Mouse (Mus musculus): ENCODE measurements around the gene Gm28051. TPM values are rescaled to one million over a fixed set of nuclear protein-coding genes. Genes with fewer than 3 reads are reported as not detected.

The Gm28051 gene
- polyA plus RNA-seq, 1 experiment from 2014 or later, result not detected

GRCm38 (mm10) chr12:102763696-102764095 is 6.1 kb upstream of the Gm28051 start:
- no peak overlapping the region for H3K27ac ChIP-seq
- ATAC-seq, result no peak
- no peak overlapping the region for H3K4me2 ChIP-seq
- no peak overlapping the region for H3K9ac ChIP-seq
- H3K4me1 ChIP-seq, result peaks cover 16% of the 10 kb centered on the region
- H3K36me3 ChIP-seq (ENCODE audit: poor library complexity, severe bottlenecking), result peaks cover 50% of the 10 kb centered on the region
- no peaks in the 10 kb centered on the region for H3K27me3 ChIP-seq
- H3K9me3 ChIP-seq (replicated peaks), result no peaks in the 10 kb centered on the region
- no peak overlapping the region for H3K4me3 ChIP-seq

GRCm38 (mm10) chr12:102761668-102762067 is 4.1 kb upstream of the Gm28051 start:
- H3K4me1 ChIP-seq, result peaks cover 22% of the 10 kb centered on the region
- no peak overlapping the region for H3K27ac ChIP-seq
- peaks cover 32% of the 10 kb centered on the region for H3K36me3 ChIP-seq (ENCODE audit: poor library complexity, severe bottlenecking)
- WGBS, result 88% methylated on average over 3 of the region's 3 CpGs
- H3K9ac ChIP-seq, result no peak overlapping the region
- H3K27me3 ChIP-seq, result no peaks in the 10 kb centered on the region
- H3K9me3 ChIP-seq (replicated peaks), result no peaks in the 10 kb centered on the region
- no peak overlapping the region for H3K4me3 ChIP-seq
- ATAC-seq, result no peak
- no peak overlapping the region for H3K4me2 ChIP-seq

- Histone ChIP-seq H3K4me1 (peaks cover 33% of the 10 kb centered on the region), H3K27me3 (no peaks in the 10 kb centered on the region), H3K9ac (peak overlapping the region; percentile 91), H3K4me3 (peak overlapping the region; percentile 89), H3K27ac (no peak overlapping the region), H3K9me3 (replicated peaks) (no peaks in the 10 kb centered on the region), H3K4me2 (peak overlapping the region; percentile 92), H3K36me3 (ENCODE audit: poor library complexity, severe bottlenecking) (peaks cover 15% of the 10 kb centered on the region)
- no peak for ATAC-seq
- under 1% methylated on average over 5 of the region's 5 CpGs for WGBS
Measured at GRCm38 (mm10) chr12:102758936-102759335, 1.4 kb upstream of the Gm28051 start.

GRCm38 (mm10) chr12:102758403-102758756 is 815 bp upstream of the Gm28051 start, which contains the start of gene Gm20604:
Gm20604 (minus strand) TSS chr12:102758672.
- no peaks in the 10 kb centered on the region for H3K9me3 ChIP-seq (replicated peaks)
- peak within 1 kb of the TSS; percentile 92 for H3K4me2 ChIP-seq
- peak within 1 kb of the TSS; percentile 89 for H3K4me3 ChIP-seq
- peaks cover 15% of the 10 kb centered on the region for H3K36me3 ChIP-seq (ENCODE audit: poor library complexity, severe bottlenecking)
- under 1% methylated on average over 10 of the region's 10 CpGs for WGBS
- no peak for ATAC-seq
- H3K27ac ChIP-seq, result peak within 1 kb of the TSS; percentile 86
- peaks cover 33% of the 10 kb centered on the region for H3K4me1 ChIP-seq
- H3K9ac ChIP-seq, result peak within 1 kb of the TSS; percentile 91
- H3K27me3 ChIP-seq, result no peaks in the 10 kb centered on the region

GRCm38 (mm10) chr12:102757055-102757688 is 393 bp downstream of the Gm28051 start:
- Histone ChIP-seq H3K27ac (peak overlapping the region; percentile 86), H3K4me2 (peak overlapping the region; percentile 75), H3K27me3 (no peaks in the 10 kb centered on the region), H3K4me3 (peak overlapping the region; percentile 89), H3K4me1 (peaks cover 33% of the 10 kb centered on the region), H3K9ac (peak overlapping the region; percentile 73), H3K36me3 (ENCODE audit: poor library complexity, severe bottlenecking) (peaks cover 8% of the 10 kb centered on the region), H3K9me3 (replicated peaks) (no peaks in the 10 kb centered on the region)
- ATAC-seq, result no peak; the same call in 1 of the 2 replicates
- 1% methylated on average over 46 of the region's 46 CpGs for WGBS

GRCm38 (mm10) chr12:102756304-102756703 is 1.3 kb downstream of the Gm28051 start:
- Histone ChIP-seq H3K9me3 (replicated peaks) (no peaks in the 10 kb centered on the region), H3K36me3 (ENCODE audit: poor library complexity, severe bottlenecking) (peaks cover 7% of the 10 kb centered on the region; the same call in 1 of the 2 replicates), H3K4me1 (peaks cover 33% of the 10 kb centered on the region), H3K27ac (no peak overlapping the region), H3K4me3 (peak overlapping the region; percentile 89), H3K9ac (0 out of 2 replicates have a peak overlapping the region, but pooled peaks have one; percentile 73), H3K4me2 (peak overlapping the region; percentile 75), H3K27me3 (no peaks in the 10 kb centered on the region)
- 88% methylated on average over 7 of the region's 7 CpGs for WGBS
- ATAC-seq, result no peak

- H3K4me2 ChIP-seq, result no peak overlapping the region
- no peak overlapping the region for H3K9ac ChIP-seq
- H3K27me3 ChIP-seq, result no peaks in the 10 kb centered on the region
- 89% methylated on average over 3 of the region's 3 CpGs for WGBS
- H3K36me3 ChIP-seq (ENCODE audit: poor library complexity, severe bottlenecking), result peaks cover 26% of the 10 kb centered on the region
- peaks cover 11% of the 10 kb centered on the region for H3K4me1 ChIP-seq
- ATAC-seq, result no peak
- no peaks in the 10 kb centered on the region for H3K9me3 ChIP-seq (replicated peaks)
- no peak overlapping the region for H3K4me3 ChIP-seq
- no peak overlapping the region for H3K27ac ChIP-seq
Measured at GRCm38 (mm10) chr12:102748256-102748655, 9.3 kb downstream of the Gm28051 start.

GRCm38 (mm10) chr12:102744839-102745238 is 12.7 kb downstream of the Gm28051 start:
- Histone ChIP-seq H3K9ac (no peak overlapping the region), H3K4me2 (peak overlapping the region; percentile 87), H3K36me3 (ENCODE audit: poor library complexity, severe bottlenecking) (peaks cover 31% of the 10 kb centered on the region), H3K27me3 (no peaks in the 10 kb centered on the region), H3K9me3 (replicated peaks) (no peaks in the 10 kb centered on the region), H3K27ac (no peak overlapping the region), H3K4me1 (peaks cover 25% of the 10 kb centered on the region), H3K4me3 (peak overlapping the region; percentile 88; the same call in 1 of the 2 replicates)
- WGBS, result 59% methylated on average over 6 of the region's 6 CpGs
- no peak for ATAC-seq

GRCm38 (mm10) chr12:102743589-102744574 is 13.7 kb downstream of the Gm28051 start, which contains the start of the genes Moap1 and Tmem251:
Moap1 (minus strand) TSS chr12:102743661.
Tmem251 (plus strand) TSS chr12:102743762.
- Histone ChIP-seq H3K9me3 (replicated peaks) (no peaks in the 10 kb centered on the region), H3K9ac (peak within 1 kb of the TSS; percentile 95), H3K27me3 (no peaks in the 10 kb centered on the region), H3K4me2 (peak within 1 kb of the TSS; percentile 87), H3K4me3 (peak within 1 kb of the TSS; percentile 88), H3K27ac (peak within 1 kb of the TSS; percentile 93), H3K4me1 (peaks cover 25% of the 10 kb centered on the region), H3K36me3 (ENCODE audit: poor library complexity, severe bottlenecking) (peaks cover 25% of the 10 kb centered on the region)
- under 1% methylated on average over 61 of the region's 63 CpGs for WGBS
- ATAC-seq, result peak; percentile 98

- Histone ChIP-seq H3K9me3 (replicated peaks) (no peaks in the 10 kb centered on the region), H3K4me2 (peak overlapping the region; percentile 87), H3K36me3 (ENCODE audit: poor library complexity, severe bottlenecking) (peaks cover 18% of the 10 kb centered on the region), H3K4me3 (peak overlapping the region; percentile 88), H3K27me3 (no peaks in the 10 kb centered on the region), H3K27ac (peak overlapping the region; percentile 93), H3K4me1 (peaks cover 25% of the 10 kb centered on the region), H3K9ac (peak overlapping the region; percentile 95)
- peak; percentile 71 for ATAC-seq
- WGBS, result under 1% methylated on average over 33 of the region's 33 CpGs
Measured at GRCm38 (mm10) chr12:102743036-102743588, 14.5 kb downstream of the Gm28051 start.

GRCm38 (mm10) chr12:102742056-102742455 is 15.5 kb downstream of the Gm28051 start:
- H3K9ac ChIP-seq, result peak overlapping the region; percentile 95
- 89% methylated on average over 7 of the region's 7 CpGs for WGBS
- no peak overlapping the region for H3K4me3 ChIP-seq

More at GRCm38 (mm10) chr12:102742056-102742455, 15.5 kb downstream of the Gm28051 start:
- Histone ChIP-seq H3K36me3 (ENCODE audit: poor library complexity, severe bottlenecking) (peaks cover 12% of the 10 kb centered on the region), H3K4me1 (peaks cover 25% of the 10 kb centered on the region), H3K27ac (no peak overlapping the region), H3K9me3 (replicated peaks) (no peaks in the 10 kb centered on the region), H3K27me3 (no peaks in the 10 kb centered on the region), H3K4me2 (peak overlapping the region; percentile 87; the same call in 1 of the 2 replicates)
- no peak for ATAC-seq

Measured in forebrain, embryonic 13.5 days (tissue).